Mouse (Mus musculus) testis, adult 2 months (tissue): ENCODE results near the gene Dusp16.

Experiments used
- CTCF ChIP-seq: fragments of 200-500 bp; IDR thresholded peaks from 2 replicates; pipeline ENCODE4 v1.5.1; 2012; ENCODE audit warnings: low read depth, mild to moderate bottlenecking, inconsistent platforms, low read length, moderate library complexity; ENCODE audit not compliant: control insufficient read depth, insufficient read depth, insufficient replicate concordance
- POLR2A ChIP-seq: fragments of 200-500 bp; IDR thresholded peaks from 2 replicates; pipeline ENCODE4 v1.6.1; 2012; ENCODE audit warnings: low read depth, mild to moderate bottlenecking, inconsistent platforms, low read length, moderate library complexity; ENCODE audit not compliant: control insufficient read depth

DNA sequence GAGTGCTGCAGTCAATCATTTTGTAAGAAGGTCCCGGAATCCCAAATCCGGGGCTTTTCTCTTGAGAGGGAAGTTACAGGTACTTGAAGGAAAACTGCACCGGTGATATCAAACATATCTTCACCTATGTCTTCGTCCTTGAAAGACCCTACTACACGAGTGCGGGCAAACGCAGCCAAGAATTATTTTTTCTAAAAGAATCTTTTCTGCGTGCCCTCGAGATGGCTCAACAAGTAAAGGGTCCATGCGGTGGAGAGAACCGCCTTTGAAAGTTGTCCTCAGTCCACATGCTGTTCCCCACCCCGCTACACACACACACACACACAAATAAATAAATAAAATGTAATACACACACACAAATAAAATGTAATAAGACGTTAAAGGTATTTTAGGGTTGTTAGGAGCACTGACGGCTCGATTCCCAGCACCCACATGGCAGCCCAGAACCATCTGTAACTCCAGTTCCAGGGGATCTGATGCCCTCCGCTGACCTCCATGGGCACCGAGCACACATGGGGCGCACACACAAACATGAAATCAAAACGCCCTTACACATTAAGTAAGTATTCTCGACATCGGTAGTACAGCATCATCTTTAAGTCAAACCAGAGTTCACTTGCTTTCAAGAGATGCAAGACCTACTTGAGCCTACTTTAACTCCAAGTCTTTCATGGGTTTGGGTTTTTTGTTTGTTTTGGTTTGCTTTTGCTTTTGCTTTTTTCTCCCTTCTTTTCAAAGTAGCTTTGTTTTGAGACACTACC lies 801 bp upstream of the Dusp16 start:
- TF ChIP-seq CTCF = no peak
- TF ChIP-seq POLR2A = no peak
